Mouse (Mus musculus) lung, postnatal 0 days (tissue): ENCODE measurements around the gene Cd63. TPM values are rescaled to one million over a fixed set of nuclear protein-coding genes. Genes with fewer than 3 reads are reported as not detected.

ENCODE experiments used
- ATAC-seq: fragments of 200-750 bp; cut with Nextera tagmentation; 2 replicates; pipeline ENCODE4 v1.8.0; 2017; ENCODE audit warnings: moderate library complexity
- DNase-seq: peaks from one replicate; pipeline ENCODE4 v3.0.0-alpha.2; 2016; ENCODE audit warnings: low spot score
- H3K27ac ChIP-seq: fragments of 300-500 bp; sonication (generic); 2 replicates; pipeline ENCODE4 v1.5.1; 2014; ENCODE audit warnings: antibody characterized with exemption, mild to moderate bottlenecking, low read length, mixed read lengths
- H3K27me3 ChIP-seq: fragments of 300-500 bp; sonication (generic); replicated peaks from 2 replicates; pipeline ENCODE4 v1.6.1; 2014; ENCODE audit warnings: low read length, mixed read lengths; ENCODE audit not compliant: insufficient read depth
- H3K36me3 ChIP-seq: fragments of 300-500 bp; sonication (generic); 2 replicates; pipeline ENCODE4 v1.6.1; 2014; ENCODE audit warnings: low read length, mixed read lengths; ENCODE audit not compliant: insufficient read depth
- H3K4me1 ChIP-seq: fragments of 300-500 bp; sonication (generic); 2 replicates; pipeline ENCODE4 v1.6.1; 2014; ENCODE audit warnings: antibody characterized with exemption, low read depth, low read length, mixed read lengths; ENCODE audit not compliant: insufficient read depth
- H3K4me2 ChIP-seq: fragments of 300-500 bp; sonication (generic); replicated peaks from 2 replicates; pipeline ENCODE4 v1.6.1; 2014; ENCODE audit warnings: low read depth, mild to moderate bottlenecking, low read length, moderate library complexity, mixed read lengths
- H3K4me3 ChIP-seq: fragments of 300-500 bp; sonication (generic); 2 replicates; pipeline ENCODE4 v1.5.1; 2014; ENCODE audit warnings: low read depth, low read length
- H3K9ac ChIP-seq: fragments of 300-500 bp; sonication (generic); replicated peaks from 2 replicates; pipeline ENCODE4 v1.6.1; 2014; ENCODE audit warnings: low read depth, mild to moderate bottlenecking
- H3K9me3 ChIP-seq: fragments of 300-500 bp; sonication (generic); 2 replicates; pipeline ENCODE4 v1.6.1; 2016; ENCODE audit warnings: low read length, mixed read lengths
- CTCF ChIP-seq: IDR thresholded peaks from 2 replicates; pipeline ENCODE4 v1.5.1; 2016; ENCODE audit warnings: antibody characterized with exemption, mild to moderate bottlenecking
- EP300 ChIP-seq: IDR thresholded peaks from 2 replicates; pipeline ENCODE4 v1.6.1; 2016; ENCODE audit warnings: antibody characterized with exemption, mild to moderate bottlenecking, control low read depth
- WGBS: fragments of 180-500 bp; shearing (Covaris S2); extraction: QIAGEN DNeasy Blood & Tissue Kit; methylation state at CpG from one replicate; pipeline ENCODE4 v1.1.7; 2014; 5-methylcytosine and 5-hydroxymethylcytosine counted together
- polyA plus RNA-seq: library from polyadenylated mRNA; unstranded; fragments of >200 nt; fragmentation: Nextera tagmentation; extraction: Ambion mirVana; gene quantifications from 2 replicates; pipeline ENCODE4 v1.2.1, GENCODE M21; 2015

Gene Cd63
- polyA plus RNA-seq, 1 experiment from 2014 or later = 764 TPM

DNA sequence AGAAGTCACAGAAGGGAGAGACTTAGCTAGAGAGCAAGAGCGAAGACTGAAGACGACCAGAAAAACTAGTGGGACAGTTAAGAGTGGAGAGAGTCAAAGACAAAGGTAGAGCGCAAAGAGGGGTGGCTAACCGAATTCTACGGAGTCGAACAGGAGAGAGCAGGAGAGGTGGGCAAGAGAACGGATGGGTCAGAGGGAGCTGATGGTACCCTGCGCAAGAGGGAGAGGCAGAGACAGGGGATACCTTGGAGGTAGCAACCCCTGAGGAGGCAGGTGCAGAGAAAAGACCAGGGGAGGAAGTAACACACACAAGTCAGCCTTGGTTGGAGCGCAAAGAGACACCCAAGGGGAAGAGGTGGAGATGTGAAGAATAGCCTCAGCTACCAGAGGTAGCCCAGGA lies 8.5 kb upstream of the Cd63 start:
- peaks cover 13% of the 10 kb centered on the region for H3K27me3 ChIP-seq
- WGBS = 7% methylated on average over 9 of the region's 9 CpGs
- TF ChIP-seq CTCF = no peak
- TF ChIP-seq EP300 = no peak
- DNase-seq (no peak), ATAC-seq (no peak)
- H3K4me2 ChIP-seq = peak overlapping the region; percentile 97
- no peaks in the 10 kb centered on the region; the same call in 1 of the 2 replicates for H3K36me3 ChIP-seq
- no peak overlapping the region for H3K9ac ChIP-seq
- H3K27ac ChIP-seq = no peak overlapping the region
- no peaks in the 10 kb centered on the region for H3K9me3 ChIP-seq
- peak overlapping the region; percentile 53 for H3K4me3 ChIP-seq
- H3K4me1 ChIP-seq = peaks cover 6% of the 10 kb centered on the region; the same call in 1 of the 2 replicates

DNA sequence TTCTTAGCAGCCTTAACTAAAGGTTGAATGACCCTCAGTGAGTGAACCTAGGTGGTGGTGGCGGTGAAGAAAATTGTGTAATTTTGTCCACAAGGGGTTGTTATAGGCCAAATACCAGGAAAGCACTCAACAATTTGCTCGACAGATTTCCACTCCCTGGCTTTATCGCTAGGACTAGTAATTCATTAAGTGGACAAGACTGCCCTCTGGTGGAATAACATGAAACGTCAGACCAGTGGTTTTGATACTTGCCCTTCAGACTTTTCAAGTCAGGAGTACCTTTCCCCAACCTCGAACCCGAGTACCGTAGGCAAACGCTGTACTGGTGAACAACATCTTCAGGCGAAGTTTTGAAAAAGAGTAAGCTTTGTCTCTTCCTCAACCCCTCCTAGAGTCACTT lies 5.4 kb upstream of the Cd63 start:
- 0% methylated on average over 9 of the region's 9 CpGs for WGBS
- TF ChIP-seq CTCF (peak; percentile 83), EP300 (no peak)
- Histone ChIP-seq H3K9ac (no peak overlapping the region), H3K27ac (no peak overlapping the region), H3K4me3 (no peak overlapping the region), H3K36me3 (no peaks in the 10 kb centered on the region; the same call in 1 of the 2 replicates), H3K4me2 (peak overlapping the region; percentile 40), H3K4me1 (peaks cover 5% of the 10 kb centered on the region; the same call in 1 of the 2 replicates), H3K27me3 (peaks cover 13% of the 10 kb centered on the region), H3K9me3 (no peaks in the 10 kb centered on the region)
- peak; percentile 93 for DNase-seq
- peak; percentile 64 for ATAC-seq

DNA sequence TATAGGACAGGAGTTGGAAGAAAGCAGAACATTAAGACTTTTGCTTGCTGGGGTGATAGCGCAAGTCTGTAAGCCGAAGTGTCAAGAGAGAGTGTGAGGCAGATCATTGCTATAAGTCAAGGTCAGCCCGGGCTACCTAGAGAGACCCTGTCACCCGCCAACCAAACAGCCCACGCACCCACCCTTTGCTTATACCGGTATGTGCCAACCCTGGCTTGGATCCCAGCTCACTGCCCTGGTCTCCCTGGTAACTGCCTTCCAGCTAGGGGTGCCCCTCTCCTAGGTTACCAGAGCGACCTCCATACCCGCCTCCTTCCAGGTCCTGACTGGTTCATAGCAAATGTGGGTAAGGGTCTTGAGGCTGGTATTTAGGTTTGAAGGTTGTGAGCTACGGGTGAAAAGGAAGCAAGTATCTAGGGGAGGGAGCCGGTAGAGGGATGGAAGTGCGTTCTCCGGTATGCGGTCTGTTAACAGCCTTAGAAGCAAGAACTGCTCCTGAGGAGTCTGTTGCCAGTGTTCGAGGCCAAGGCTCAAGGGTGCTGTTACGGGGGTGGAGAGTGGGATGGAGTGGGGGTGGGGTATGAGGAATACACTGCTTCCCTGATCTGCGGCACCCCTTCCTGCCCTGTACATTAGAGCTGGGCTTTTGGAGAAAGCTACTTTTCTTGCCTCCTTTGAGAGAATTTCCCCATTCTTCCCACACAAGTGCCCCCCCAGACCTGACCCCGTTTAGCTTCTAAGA lies 4.7 kb upstream of the Cd63 start:
- Histone ChIP-seq H3K9ac (no peak overlapping the region), H3K27me3 (peaks cover 13% of the 10 kb centered on the region), H3K27ac (no peak overlapping the region), H3K4me3 (no peak overlapping the region), H3K4me2 (peak overlapping the region; percentile 40), H3K36me3 (no peaks in the 10 kb centered on the region; the same call in 1 of the 2 replicates), H3K9me3 (no peaks in the 10 kb centered on the region), H3K4me1 (peaks cover 2% of the 10 kb centered on the region; the same call in 1 of the 2 replicates)
- DNase-seq = peak; percentile 36
- 6% methylated on average over 17 of the region's 17 CpGs for WGBS
- TF ChIP-seq CTCF (no peak), EP300 (no peak)
- peak; percentile 20; the same call in 1 of the 2 replicates for ATAC-seq

DNA sequence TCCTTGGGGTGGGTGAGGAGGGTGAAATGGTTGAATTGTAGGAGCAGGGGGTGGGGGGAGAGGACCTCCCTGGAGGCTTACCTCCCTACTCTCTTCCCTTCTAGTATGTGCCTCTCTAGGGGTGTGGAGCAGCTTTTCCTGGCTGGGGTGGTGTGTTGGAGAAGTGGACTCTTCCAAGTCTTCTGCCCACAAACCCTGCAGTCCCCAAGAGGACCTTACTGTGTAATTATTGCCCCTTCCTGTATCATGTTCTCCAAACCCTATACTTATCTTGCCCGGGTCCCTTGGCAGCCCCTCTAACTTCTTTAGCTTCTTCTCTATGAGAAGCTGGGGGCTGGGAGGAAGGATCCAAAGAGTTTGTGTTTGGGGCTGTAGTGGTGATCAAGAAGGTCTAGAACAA lies 4.0 kb upstream of the Cd63 start:
- whole genome bisulfite sequencing = 19% methylated on average over 1 of the region's 1 CpGs
- Histone ChIP-seq H3K9ac (no peak overlapping the region), H3K4me3 (no peak overlapping the region), H3K36me3 (no peaks in the 10 kb centered on the region; the same call in 1 of the 2 replicates), H3K9me3 (no peaks in the 10 kb centered on the region), H3K27ac (no peak overlapping the region), H3K4me1 (peaks cover 2% of the 10 kb centered on the region; the same call in 1 of the 2 replicates), H3K4me2 (no peak overlapping the region), H3K27me3 (peaks cover 13% of the 10 kb centered on the region)
- DNase-seq (no peak), ATAC-seq (no peak)
- TF ChIP-seq CTCF (no peak), EP300 (no peak)

DNA sequence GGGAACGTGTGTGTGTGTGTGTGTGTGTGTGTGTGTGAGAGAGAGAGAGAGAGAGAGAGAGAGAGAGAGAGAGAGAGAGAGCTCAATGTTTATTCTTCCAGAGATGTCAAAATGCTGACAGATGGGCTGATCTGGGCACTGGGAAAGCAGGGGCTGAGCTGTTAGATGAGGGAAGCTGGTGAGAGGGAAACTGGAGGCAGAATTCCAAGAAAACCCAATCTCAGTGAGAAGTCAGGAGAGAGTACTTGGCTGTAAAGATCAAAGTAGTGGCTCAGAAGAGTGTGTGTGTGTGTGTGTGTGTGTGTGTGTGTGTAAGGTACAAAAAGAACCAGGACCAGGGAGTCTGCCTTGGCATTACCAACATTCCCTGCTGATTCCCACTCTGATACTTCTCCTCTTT lies 3.3 kb upstream of the Cd63 start:
- DNase-seq = no peak
- no peak overlapping the region for H3K4me3 ChIP-seq
- H3K27me3 ChIP-seq = peaks cover 13% of the 10 kb centered on the region
- H3K36me3 ChIP-seq = no peaks in the 10 kb centered on the region; the same call in 1 of the 2 replicates
- H3K9me3 ChIP-seq = no peaks in the 10 kb centered on the region
- no peak overlapping the region for H3K27ac ChIP-seq
- H3K9ac ChIP-seq = no peak overlapping the region
- ATAC-seq = no peak
- TF ChIP-seq CTCF (no peak), EP300 (no peak)
- H3K4me2 ChIP-seq = no peak overlapping the region
- H3K4me1 ChIP-seq = peaks cover 2% of the 10 kb centered on the region; the same call in 1 of the 2 replicates
- WGBS = 0% methylated on average over 1 of the region's 1 CpGs

DNA sequence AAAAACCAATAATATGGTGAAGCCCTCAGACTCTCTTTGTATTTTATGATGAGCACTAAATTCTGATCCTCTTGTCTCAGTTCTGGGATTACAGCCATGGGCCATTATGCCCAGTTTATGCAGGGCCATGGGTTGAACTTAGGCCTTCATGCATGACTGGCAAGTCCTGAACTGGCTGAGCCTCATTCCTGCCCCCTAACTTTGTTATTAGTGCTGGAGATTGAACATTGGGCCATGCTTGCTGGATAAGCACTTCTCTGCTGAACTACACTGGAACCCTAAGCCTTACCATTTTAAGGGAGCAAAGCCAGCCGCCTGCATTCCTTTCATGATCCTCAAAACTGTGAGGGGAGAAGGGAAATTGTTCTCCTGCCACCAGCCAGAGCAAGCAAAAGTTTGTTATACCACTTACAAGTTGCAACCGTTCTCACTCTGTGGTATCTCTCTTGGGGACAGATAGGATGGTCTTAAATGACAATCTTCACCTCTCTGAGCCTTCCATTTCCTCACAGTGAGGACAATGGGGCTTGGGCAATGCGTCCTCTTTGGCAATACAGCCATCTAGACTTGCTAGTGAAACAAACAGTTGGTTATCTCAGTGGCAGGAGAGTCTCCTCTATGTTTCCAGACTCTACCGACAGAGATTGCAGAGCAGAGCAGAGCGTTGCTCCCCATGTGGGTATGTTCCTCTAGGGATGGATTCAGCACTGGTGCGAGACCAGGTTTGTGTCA lies 864 bp upstream of the Cd63 start:
- no peak for ATAC-seq
- no peak overlapping the region for H3K4me3 ChIP-seq
- H3K27ac ChIP-seq = no peak overlapping the region
- H3K4me2 ChIP-seq = no peak overlapping the region
- no peaks in the 10 kb centered on the region; the same call in 1 of the 2 replicates for H3K36me3 ChIP-seq
- TF ChIP-seq CTCF = no peak
- TF ChIP-seq EP300 = no peak
- WGBS = 68% methylated on average over 6 of the region's 6 CpGs
- H3K4me1 ChIP-seq = peaks cover 2% of the 10 kb centered on the region; the same call in 1 of the 2 replicates
- no peak for DNase-seq
- H3K9ac ChIP-seq = no peak overlapping the region
- peaks cover 8% of the 10 kb centered on the region; the same call in 1 of the 2 replicates for H3K27me3 ChIP-seq
- H3K9me3 ChIP-seq = no peaks in the 10 kb centered on the region
